Mouse (Mus musculus): ENCODE data around the gene Dgkb.
A peak's percentile ranks its signal among the peaks of the same experiment; 100 is the strongest.

Gene Dgkb

DNA sequence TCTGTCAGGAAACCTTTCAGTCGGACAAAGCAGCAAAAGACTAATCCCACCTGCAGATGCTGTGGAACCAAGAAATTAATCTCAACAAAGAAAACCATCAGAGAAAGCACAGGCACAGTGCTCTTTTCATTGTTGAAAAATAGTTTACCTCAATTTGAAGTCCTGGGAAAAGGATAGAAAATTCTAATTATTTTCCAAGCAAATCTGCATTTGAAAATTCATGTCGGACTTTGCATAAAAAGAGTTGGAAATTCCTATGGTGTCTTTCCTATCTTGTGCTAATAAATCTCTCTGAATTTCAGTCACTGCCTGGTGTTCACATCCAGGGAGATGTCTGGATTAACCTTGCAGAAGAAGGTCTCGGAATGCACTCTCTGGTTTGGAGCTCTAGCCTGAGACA is at the start of gene Dgkb:
Gene Dgkb, plus strand, starts transcription at position 301 of the 400 bp plus-strand sequence.
- no peak for DNase-seq

DNA sequence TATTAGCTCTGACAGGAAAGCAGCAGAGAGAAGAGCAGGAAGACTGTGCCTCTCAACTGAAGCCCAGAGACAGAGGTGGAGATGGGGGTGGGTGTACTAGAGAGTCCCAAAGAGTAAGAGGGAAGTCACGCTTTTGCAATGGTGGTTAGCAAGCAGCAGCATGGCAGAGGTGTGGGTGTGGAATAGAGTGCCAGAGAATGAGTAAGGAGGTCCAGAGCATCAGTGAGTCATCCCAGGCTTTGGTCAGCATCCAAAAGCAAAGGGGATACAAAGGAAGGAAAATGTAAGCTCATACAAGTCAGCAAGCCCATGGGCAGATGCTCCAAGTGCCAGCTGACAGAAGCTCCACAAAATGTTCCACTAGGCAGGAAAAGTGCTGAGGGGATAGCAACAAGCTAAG is 47.7 kb upstream of the Dgkb start:
- no peak for DNase-seq

DNA sequence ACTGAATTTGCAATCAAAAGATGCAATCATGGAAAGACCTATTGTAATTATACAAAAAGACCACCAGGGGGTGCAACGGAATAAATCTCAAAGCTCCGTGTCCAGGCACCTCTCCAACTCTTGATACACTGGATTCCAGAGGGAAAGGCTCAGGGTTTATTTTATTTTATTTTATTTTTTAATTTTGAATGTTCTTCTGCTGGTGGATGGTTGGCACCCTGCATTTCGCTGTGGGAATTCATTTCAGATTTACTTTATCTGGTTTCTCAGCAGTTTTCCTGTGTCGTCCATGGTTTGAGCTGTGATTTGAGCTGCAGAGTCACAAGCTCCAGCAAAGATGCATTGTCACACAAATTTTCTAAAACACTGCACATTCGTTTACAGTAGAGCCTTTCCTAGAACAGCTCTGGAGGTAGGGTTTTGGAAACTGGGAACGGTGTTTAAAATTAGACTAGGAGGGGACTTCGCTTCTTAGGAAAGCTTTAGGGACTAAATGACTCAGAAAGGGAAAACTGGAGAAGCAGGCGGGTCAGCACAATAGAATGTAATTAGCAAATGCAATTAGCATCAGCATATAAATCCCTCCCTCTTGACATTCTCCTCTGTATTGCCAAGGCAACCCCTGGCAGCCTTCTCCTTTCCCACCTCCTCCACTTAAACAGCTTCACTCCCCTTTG is 43.7 kb upstream of the Dgkb start:
- DNase-seq = peak; percentile 3

DNA sequence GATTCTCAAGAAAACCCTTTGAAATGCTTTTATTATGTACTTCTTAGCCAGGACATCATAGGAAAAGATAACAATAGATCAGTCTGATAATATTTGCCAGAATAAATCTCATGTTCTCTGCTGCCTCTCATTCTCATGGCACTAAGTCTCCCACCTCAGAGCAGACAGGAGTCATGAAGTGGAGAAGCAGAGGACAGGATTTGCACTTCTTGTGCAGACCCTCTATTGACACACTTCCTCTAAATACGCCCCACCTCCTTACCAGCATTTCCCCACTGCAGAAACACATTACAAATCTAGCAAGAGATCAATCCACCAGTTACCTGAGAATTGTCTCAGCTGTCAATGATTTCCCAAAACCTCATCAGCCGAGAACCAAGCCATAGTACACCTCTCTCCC is 42.9 kb upstream of the Dgkb start:
- DNase-seq = no peak

DNA sequence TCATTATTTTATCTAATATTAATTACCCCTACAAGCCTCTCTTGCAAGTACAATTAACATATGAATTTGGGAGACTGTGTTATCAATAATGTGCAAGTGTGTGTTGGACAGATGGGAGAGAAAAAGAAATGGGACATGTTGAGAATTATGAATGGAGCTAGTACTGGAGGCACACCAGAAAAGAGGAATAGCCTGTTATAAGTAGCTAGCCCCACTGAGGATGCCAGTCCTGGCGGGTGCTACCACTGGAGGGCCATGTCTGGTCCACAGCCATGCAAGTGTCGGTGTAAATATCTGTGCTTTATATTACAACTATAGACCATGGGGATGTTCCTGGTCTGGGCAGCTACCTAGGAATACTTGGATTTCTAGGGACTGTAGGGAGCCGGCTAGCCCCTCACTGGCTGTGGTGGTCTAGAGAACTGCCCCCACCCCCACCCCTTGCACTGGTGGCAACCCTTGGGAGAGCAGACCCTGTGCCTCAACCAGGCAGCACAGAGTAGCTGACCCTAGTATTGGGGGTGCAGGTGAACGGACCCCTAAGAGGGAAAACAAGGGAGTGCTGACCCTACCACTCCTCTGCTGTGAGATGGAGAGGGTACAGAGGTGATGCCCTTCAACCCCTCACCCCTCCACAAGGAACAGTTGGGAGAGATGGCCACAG is 21.1 kb upstream of the Dgkb start:
- no peak for DNase-seq

DNA sequence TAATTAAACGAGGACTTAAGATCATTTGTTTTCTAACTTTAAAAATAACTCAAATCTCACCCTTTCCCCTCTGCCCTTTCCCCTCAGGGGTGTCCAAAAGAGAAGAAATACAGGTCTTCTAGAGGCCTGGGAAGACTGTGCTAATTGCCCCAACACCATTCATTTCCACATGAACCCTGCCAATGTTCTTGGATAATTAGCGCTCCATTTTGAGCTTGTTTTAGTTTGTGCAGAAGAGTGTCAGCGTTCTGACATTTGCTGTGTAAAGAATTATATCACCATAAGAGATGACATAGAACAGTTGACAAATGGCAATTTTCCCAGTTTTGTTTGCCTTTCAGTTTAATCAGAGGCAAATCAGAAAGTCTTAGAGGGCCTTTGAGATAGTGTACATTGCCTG is 3.4 kb upstream of the Dgkb start:
- no peak for DNase-seq

DNA sequence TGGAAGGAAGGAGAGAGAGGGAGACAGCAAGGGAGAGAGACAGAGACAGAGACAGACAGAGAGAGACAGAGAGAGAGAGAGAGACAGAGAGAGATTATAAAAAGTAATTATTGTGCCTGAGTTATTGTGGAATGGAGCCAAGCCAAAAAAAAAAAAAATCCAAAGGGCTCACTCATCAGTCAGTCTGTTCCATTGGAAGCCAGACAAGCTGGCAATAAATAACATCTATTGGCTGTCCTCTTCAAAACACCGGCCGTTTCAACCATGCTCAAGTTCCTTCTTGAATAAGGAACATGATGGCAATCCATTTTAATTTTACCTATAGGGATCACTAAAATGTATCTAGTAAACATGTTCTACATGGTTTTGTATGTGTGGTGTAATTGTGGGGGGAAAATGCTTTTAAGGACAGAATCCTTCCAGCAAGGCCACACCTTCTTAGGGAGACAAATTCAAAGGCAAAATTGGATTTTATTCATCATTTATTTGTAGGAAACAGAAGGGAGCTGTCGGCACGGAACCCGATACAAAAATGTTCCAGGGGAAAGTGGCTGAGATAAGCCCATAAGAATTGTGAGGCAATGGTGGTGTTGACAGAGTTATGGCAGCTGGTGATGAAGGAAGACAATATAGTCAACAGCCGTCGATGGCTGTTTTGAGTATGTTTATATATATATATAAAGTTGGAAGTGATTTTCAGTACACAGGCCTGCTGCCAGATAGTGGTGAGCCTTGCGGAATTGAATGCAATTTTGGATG is 3.7 kb downstream of the Dgkb start:
- no peak for DNase-seq

DNA sequence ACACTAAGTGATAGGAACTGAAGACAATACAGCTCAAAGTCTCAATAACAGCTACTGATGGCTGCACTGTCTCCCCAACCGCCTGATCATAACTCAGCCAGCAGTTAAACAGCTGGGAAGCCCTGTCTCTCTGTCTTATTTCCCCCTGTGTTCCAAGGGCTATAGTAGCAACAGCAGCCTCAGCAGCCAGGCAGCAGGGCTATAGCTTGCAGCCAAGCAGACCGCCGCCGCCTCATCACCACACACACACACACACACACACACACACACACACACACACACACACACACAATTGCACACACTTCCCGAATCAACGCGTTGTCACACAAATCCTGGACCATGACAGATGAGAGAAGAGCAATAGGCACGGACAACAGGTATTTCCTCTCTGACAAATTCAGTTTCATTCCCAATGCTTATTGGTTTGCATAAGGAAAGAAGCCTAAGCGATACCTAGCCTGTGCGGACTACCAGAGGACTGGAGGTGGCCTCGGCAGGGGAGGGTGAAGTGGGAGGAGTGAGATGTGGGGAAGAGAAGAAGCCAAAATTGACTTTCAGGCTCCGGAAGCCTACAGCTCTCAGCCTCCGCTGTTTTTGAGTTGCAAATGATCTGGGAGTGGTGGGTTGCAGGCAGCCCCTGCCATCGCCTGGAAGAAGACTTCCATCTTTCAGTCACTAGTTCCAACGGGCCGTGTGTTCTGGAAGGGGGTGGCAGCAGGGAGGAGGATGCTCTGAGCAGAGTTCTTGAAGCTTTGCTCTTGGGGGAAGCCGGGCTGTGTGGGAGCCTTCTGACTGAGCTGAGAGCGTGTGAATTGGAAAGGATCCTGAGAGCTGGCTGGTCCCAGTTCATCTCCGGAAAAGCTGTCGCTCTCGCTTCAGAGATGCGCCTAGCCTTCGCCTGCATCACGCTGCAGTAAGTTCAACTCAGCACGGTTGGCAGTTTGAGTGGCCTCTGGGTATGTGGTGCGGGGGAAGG is 62.8 kb downstream of the Dgkb start:
- peak; percentile 56 for DNase-seq

DNA sequence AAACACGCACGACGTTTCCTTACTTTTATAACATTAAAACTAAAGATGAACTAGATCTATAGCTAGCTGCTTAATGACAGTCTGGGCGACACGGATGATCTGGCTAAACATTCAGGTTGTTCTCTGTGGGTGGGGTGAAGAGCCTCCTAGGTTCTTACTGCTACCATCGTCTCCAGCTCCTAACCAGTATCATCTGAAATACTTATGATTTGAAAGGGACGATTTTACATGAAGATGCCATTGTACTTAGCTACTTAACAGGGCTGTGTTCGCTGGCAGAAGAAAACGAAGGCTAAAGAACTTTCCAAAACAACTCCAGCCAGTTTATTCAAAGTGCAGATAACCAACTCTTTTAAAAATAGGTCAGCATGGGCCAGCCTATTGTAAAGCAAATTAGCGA is 63.9 kb downstream of the Dgkb start:
- no peak for DNase-seq

DNA sequence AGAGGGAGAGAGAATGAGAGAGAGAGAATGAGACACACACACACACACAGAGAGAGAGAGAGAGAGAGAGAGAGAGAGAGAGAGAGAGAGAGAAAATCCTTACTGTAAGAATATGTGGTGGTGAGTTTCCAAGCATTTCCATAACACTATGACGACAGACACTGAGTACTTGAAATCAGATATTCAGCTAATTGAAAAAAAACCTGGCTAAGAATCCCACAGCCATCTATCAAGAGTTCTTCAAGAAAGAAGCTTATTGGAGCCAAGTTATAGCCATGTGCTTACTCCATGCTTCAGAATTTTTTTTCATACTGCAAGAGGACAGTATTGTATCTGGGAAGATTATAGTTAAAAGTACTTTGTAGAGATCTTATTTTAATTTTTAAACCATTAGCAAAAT is 65.3 kb downstream of the Dgkb start:
- DNase-seq = no peak

DNA sequence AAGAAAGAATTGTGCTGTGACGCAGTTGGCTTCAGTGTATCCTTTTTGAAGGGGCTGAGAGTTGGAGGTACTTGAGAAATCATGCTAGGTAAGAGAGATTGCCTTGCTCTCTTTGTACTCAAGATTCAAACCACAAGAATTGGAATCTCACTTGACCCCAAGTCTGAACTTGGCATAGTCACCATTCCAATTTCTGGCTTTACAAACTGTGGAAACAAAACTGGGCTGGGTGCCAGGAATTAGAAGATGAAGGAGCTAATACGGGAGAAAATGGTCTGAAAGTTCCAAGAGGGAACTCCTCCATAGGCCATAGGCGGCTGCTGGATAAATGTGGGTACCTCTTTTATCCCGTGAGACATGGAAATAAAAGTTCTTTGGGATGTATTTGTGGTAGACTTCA is 66.3 kb downstream of the Dgkb start:
- no peak for DNase-seq

DNA sequence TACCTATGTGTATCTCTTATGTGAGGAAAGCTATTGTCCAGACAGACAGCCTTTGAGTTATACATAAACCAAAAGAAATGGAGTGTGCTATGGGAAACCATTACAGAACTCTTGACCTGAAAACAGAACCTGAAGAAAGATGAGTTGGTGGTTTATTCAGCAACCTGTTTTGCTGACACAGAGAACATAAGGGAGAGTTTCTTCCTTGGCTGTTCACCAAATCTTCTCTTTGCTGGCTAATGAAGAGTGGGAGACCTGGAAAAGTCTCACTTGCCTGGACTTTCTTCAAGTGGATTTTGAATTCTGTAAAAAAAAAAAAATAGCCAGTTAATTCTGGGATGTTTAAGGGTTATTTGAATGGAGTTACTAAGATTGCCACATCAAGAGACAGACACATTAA is 71.1 kb downstream of the Dgkb start:
- DNase-seq = no peak

DNA sequence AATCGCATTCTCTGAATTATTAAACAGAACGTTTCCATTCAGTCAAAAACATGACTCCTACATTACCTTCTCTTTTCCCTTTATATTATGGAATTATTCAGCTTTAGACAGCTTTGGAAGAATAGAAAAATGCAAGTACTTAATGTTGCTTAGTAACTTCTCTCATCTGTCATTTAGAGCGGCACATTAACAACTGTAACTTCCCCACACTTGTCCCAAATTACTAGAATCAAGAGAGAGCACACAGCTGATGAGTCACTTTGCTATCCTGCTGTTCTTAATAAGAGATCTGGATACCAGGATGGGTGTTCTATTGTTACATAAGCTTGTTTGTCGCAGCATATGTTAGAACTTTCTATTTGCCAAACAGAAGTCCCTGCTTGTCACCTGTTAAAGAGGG is 71.9 kb downstream of the Dgkb start:
- DNase-seq = no peak

DNA sequence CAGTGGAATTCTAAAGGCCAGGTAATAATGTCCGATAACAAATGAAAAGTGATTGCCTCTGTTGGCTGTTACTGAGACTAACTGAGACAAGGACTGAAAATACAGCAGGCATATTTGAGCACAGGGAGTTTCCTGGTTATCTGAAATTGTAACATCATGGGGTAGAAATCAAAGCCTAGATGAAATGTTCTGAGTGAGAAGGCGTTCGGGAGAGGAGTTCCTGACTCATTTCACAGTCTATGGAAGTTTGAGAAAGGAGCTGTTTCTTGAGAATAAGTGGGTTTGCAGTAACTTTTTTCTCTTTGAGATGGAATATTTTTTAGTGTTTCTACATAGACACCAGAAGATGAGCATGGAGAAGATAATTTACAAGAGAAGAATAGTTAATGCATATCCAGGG is 73.8 kb downstream of the Dgkb start:
- no peak for DNase-seq

DNA sequence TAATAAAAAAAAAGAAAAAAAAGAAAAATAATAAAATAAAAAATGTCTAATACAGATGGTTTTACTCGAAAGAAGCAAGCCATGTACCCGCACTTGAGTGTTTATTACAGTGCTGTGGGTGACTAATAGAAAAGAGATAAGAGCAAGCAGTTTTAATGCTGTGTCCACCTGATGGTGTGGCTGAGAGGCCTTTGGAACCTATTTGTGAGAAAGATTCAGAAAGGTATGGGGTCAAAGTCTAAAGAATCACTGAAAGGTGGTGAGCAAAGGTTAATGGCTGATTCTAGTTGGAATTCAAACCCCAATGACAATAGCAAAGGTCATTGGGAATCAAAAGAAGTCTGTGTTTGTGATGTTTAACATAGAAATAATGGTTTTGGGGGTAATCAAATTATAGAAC is 124.6 kb downstream of the Dgkb start:
- no peak for DNase-seq

DNA sequence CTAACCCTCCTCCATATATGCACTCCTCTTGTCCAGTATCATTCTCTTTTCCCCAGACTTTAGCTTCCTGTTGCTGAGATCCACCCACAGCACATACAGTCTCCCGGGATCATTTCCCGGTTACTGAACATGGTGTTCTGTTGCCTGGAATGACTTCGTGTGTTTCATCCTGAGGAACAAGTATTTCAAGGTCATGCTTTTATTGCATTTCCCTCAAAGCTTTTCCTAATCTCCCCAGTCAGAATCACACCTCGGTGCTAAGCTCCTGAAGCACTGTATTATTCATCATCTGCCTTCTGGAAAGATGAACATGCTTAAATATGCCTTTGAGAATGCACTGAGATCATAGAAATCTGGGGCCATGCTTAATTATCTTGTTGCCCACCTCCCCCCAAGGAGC is 138.7 kb downstream of the Dgkb start:
- no peak for DNase-seq

DNA sequence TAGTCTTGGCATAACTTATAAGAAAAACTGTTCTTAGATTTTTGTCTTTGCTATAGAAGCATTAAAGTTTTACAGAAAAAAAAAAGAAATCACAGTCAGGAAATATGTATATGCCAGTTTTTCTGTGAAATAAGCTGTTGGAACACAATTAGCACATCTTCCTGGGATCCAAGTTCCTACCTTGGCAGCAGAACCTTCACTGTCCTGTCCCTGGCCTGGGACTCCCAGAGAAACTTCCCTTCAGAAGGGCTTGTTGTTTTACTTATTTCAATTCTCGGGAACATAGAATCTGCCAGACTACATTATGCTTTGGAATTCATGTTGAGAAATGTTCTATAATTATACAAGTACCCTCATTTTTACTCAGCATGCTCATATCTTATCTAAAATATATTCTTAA is 154.0 kb downstream of the Dgkb start:
- DNase-seq = no peak

DNA sequence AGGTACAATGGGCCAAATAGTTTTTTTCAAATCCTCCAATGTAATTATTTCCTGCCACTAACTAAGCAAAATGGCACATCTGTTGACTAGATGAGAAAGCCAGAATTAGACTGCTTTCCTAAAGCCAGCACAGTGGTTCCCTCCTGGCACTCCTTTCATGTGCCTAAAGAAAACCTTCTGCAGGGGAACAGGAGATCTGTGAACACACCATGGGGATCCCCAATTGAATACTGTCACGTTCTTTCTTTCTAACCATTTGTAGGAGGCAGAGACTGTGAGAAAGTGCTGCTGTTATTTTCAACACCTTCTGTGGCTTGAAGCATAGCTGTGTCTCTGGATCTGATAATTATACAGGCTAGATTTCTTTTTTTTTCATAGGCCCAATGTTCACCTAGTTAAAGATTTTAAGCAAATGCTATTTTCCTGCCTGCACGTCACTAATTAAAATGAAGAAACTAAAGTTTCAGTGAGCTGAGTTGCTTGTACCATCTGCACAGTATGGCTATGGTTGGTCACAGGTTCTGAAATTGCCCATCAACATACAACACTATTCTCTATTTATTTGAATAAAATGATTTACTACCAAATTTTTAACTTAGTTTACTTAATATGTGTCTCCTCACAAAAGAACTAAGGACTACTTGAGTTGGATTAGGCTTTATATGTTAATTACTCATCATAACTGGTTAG is 161.1 kb downstream of the Dgkb start:
- DNase-seq = no peak

DNA sequence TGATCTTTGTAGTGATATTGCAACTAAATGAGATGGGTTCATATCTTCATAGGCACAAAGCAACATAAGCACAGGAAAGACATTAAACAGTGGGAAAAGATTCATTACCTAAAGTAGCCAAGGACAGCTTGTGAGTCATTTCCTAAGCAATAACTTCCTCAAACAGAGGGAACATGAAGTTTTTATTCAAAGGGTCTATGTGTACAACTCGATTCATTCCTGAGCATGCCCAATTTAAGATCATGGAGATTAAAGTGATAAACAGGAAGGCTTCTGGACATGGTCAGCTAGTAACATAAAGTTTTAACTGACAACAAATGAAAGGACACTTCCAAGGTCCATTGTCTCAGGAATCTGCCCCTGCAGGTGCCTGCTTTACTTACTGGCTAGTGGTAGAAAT is 167.8 kb downstream of the Dgkb start:
- DNase-seq = no peak

DNA sequence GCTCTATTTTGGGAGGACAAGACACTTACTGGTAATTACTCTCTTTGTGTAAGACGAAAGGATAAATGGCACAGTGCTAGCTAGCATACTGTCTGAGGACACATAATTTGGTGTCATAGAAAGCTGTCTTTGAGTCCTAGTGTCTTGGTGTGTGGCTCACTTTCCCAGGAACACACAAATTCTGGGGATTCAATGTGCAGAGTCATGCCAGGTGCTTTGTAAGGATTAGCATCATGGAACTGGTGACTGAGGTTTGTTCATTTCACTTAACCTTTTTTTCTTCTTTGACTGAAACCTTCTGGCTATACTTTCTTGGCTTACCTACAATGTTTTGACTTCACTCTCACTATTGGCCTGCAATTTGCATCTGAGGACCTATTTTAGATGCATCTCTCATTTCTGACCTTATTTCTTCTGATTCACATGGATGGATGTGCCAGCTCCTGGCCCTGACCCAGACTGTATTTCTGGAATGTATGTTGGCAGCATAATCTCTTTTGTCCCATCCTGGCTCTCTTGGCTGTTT is 170.6 kb downstream of the Dgkb start:
- peak; percentile 75 for DNase-seq

DNA sequence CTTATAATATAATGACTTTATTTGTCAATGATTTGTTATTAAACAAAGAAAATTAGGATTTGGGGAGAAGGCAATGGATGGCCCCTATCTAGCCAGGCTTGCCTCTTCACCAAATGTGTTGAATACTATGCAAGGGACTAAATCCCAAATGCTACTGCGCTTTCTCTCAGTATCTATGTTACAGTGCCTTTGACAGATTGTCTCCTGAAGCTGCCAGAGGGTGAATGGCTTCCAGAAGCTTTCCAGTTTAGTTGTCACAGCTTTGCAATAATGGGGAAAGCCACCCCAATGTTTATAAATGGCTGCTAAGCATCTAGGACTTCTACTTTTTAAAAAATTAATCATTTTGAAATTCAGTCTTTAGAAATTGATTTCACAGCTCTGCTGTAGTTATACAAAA is 175.7 kb downstream of the Dgkb start:
- no peak for DNase-seq

DNA sequence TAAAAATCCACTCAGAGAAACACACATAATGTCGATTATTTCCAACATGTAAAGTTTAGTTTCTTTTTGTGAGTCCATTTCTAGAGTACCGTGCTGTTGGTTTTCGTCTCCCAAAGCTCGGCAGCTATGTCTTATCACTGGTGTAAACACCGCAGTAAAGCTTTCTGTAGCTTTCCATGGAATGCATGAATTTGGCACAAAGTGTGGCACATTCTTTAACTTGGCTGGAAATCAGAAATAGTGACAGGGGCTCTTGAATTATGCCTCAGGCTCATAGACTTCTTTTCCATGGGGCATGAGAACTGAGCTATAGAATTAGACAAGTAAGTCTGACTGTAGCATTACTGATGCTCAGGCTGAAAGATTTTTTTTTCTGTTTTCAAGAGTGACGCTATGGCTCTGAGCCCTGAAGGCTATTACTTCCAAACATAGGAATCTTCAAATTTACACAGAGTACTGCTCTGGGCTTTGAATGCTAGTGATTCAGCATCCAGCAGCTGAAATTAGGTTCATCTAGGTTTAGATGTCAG is 179.0 kb downstream of the Dgkb start:
- DNase-seq = no peak
